Mouse (Mus musculus): ENCODE results near the gene Rnf150.

The Rnf150 gene

DNA sequence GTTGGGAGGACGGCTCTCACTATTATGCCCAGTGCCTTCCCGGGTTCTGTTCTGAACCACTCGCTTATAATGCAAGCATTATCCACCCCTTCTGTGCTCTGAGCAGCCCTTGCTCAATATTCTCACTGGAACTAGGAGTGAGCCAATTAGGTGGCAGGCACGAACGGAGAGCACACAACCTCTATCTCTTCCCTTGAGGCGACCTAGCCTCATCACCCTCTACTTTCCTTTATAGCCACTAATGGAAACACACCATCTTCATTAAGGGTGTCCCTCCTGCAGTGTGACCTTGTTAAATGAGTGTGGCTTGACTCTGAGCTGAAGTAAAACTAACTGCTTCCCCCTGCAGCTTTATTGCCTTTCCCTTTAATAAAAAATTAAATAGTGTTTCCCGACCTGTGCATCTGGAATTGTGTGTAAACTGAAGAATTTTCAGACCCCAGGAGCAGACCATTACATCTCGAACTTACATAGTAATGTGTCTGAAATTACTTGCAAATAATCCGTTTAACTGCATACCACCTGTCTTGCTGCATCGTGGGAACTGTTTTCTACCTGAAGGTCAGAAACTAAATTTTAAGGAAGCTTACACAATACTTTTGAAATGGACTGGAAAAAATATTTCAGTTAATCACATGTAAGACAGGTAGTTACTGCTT lies 26.0 kb downstream of the Rnf150 start:
- no peak for DNase-seq

- no peak for DNase-seq
Observed at GRCm38 (mm10) chr8:82895091-82895490, 31.9 kb downstream of the Rnf150 start.

GRCm38 (mm10) chr8:82896796-82897195 lies 33.6 kb downstream of the Rnf150 start:
- DNase-seq: no peak

DNA sequence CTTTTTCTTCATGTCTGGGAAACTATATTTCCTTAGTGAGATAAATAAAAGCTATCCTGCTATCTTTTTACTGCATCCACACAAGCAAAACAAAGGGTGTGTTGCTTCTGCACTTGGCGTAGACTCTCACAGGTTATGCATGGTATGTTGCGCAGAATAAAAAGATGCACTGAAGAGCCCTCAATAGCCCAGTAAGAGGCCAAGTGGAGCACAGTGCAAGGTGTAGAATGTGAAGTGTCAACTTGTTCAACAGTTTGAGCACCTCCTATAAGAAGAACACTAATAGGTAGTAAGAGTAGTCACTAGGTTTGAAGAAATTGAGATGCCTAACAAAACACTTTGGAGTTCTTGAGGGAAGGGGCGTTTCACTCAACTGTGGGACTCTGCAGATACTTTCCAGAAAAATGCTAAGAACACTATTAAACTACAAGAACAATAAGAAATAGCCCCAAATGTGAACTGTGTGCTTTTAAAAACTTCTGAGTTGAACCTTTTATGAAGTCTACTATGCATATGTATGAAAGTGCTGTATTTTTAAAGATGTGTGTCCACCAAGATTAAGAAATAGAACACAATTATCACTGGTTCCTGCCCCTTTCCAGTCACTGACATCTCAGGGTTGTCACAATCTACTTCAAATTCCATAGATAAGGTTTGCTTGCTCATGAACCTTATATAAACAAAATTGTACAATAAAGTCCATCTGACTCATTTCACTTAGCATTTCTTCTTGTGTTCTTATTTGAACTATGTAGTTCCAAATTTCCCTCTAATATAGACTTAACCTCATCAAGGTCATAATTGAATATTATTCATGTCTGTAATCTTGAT lies 34.7 kb downstream of the Rnf150 start:
- no peak for DNase-seq

- no peak for DNase-seq
Observed at GRCm38 (mm10) chr8:82898459-82898841, 35.3 kb downstream of the Rnf150 start.

DNA sequence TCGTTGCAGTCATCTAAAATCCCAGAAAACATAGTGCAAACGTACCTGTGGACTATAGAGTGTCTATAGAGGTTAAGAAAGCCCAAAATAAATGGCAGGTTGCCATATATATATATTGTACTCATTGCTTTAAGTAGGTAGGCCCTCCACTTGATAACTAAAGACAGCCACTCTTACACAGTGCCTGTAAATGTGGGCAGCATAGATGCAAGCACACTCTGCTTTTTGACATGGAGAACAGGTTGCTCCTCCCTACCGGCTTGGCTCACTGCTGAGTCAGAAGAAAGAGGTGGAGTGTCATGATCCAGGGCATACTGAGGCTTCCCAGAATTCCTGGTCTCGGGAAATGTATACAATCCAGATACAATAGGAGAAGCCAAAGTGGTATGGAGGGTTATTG lies 37.8 kb downstream of the Rnf150 start:
- DNase-seq: no peak

- DNase-seq: no peak
Observed at GRCm38 (mm10) chr8:82901549-82902138, 38.5 kb downstream of the Rnf150 start.

GRCm38 (mm10) chr8:82903497-82903896 lies 40.3 kb downstream of the Rnf150 start:
- DNase-seq: no peak

DNA sequence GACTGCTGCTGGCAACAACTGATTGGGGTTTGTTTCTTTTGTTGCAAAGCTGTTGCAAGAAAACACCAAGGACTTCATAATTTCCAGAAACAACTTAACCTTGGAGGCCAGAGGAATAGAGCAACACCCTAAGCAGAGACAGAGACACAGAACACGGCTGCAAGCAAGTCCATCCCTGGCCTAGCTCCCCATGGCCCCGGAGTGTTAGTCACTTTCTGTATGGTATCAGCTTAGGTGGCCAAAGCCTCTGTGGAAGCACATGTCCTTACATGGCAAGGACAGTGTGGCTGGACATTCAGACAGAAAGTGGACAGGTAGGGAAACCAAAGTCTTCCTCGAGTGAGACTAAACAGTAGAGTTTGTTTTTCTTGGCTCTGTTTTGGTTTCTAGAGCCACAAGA lies 44.1 kb downstream of the Rnf150 start:
- DNase-seq: no peak

- DNase-seq: no peak
Observed at GRCm38 (mm10) chr8:82911436-82911835, 48.3 kb downstream of the Rnf150 start.

DNA sequence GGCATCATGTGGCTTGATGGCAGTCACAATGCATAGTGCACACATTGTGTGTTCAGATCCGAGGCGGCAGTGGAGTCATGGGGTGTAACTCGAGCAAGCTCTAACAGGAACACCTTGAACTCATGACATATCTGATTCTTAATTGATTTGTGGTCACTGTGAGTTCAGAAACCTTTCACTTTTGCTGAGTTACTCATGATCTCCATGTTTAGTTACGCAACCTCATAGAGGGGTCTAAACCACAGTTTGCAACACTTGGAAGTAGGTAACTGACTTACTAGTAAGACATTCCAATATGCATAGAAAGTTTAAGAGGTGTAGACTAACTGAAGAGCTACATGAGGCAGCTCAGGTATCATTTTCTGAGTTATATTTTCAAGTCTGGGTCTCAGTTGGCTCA lies 49.1 kb downstream of the Rnf150 start:
- no peak for DNase-seq

DNA sequence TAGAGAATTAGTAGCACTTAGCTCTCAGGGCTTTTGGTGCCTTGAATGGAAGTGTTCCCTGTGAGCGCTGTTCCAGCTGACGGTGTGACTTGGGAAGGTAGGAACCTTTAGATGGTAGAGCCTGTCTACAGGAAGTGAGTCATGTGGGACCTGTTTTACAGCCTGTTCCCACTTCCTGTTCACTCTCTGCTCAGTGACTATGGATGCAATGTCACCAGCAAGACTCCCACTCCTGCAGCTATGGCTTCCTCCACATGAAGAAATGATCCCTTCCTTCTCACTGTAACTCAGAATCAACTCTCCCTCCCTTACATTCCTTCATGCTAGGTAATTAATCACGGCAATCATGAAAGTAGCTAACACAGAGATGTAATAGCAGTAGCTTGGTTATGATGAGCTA lies 51.4 kb downstream of the Rnf150 start:
- no peak for DNase-seq

DNA sequence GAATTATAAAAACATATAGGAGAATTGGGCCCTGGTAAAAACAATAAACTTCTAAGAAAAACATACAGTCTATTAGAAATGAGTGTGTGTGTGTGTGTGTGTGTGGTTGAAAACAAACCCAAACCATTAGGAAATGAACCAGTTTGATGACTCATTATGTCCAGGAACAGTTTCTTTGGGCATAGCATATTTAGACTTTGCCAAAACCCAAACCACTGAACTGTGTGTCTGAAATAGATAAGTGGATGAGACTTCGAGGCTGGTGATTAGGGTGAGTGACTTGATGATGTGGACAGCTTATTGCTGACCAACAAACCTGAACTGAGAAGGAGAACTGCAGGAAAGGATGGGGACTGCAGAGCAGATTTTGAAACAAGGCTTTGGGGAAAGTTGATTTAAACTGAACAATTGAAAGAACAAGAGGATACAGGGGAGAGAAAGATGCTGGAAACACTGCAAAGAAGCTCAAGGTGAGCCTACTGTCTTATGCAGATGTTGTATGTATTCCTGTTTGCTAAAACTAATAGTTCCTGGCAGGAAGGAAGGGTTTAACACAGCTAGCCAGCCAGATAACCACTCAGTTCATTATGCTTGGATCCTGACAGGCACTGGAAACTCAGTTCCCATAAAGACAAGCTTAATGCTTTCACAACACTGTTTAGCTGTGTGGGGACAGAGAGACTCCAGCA lies 53.8 kb downstream of the Rnf150 start:
- no peak for DNase-seq

- DNase-seq: no peak
Observed at GRCm38 (mm10) chr8:82917540-82918316, 54.6 kb downstream of the Rnf150 start.

GRCm38 (mm10) chr8:82919676-82920075 lies 56.5 kb downstream of the Rnf150 start:
- no peak for DNase-seq

GRCm38 (mm10) chr8:82920124-82920523 lies 57.0 kb downstream of the Rnf150 start:
- no peak for DNase-seq

- no peak for DNase-seq
Observed at GRCm38 (mm10) chr8:82925286-82925685, 62.1 kb downstream of the Rnf150 start.

GRCm38 (mm10) chr8:82926518-82926917 lies 63.4 kb downstream of the Rnf150 start:
- DNase-seq: no peak

DNA sequence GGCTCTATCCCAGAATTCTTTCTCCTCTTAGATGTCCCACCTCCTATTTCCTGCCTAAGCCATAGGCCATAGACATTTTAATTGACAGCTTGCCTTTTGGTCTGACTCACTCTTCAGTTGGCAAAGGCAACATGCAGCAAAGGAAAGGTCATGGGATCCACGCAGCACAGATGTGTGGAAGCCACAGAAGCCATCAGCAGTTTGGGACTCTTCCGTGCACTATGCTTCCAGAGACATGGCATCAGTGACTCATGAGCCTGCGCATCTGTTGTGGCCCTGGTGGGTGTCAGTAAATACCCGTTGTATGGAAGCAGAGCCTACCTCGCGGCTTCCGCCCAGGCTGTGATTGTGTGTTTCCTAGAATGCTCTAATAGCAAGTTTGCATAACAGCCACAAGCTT lies 68.4 kb downstream of the Rnf150 start:
- DNase-seq: no peak

DNA sequence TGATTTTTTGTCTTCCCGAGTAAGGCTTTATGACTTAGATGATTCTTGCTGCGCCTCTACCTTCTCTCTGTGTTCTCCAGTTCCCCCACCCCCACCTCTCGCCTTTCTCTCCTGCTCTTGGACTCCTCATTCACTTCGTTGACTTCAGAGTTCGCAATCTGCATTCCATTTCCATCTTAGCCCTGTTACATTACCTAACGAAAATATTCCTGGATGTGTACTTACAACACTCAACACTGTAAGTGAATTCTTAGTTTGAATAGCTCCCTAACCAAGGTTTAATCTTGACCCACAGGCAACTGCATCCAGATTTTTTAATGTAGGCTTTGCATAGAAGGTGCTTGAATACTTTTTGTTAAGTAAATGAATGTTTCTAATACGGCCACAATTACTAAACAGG lies 73.0 kb downstream of the Rnf150 start:
- DNase-seq: no peak

DNA sequence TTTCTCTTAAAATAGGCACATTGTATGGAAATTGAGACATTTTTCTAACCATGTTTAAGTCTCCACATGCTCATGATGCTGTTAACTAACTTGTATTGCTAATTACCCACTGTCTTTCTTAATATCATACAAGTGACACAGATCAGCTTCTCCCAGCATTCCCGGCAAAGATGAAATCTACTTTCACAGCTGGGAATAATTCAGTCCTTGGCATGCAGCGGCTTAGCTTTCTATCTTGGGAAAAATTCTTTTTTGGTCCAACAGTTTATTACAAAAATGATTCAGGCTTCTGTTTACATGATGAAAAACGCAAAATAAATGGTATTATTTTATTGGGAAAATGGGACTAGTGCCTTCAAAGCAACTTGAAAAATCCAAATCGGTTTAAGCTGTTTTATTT lies 73.7 kb downstream of the Rnf150 start:
- peak; percentile 37 for DNase-seq

GRCm38 (mm10) chr8:82939912-82940311 lies 76.8 kb downstream of the Rnf150 start:
- peak; percentile 68 for DNase-seq
